Mouse (Mus musculus) forebrain, embryonic 11.5 days (tissue): ENCODE measurements at regions not wholly inside any gene's neighbourhood (a gene's known extent, or its start where the extent isn't known, plus 50 kb on each side); places are given as distances from the start of the nearest gene placed in this dataset.
"Not testable (repeated sequence)": the region's sequence is repeated elsewhere in the genome, so short reads cannot be mapped to it uniquely, and the experiment has no call there.

Source experiments
- ATAC-seq: fragments of 200-750 bp; cut with Nextera tagmentation; replicated peaks from 2 replicates; pipeline ENCODE4 v1.8.0; 2017; ENCODE audit warnings: moderate TSS enrichment; ENCODE audit not compliant: low FRiP score
- DNase-seq: peaks from one replicate; pipeline ENCODE4 v3.0.0-alpha.2; 2017; ENCODE audit warnings: low spot score
- H3K27ac ChIP-seq: fragments of 300-500 bp; sonication (generic); 2 replicates; pipeline ENCODE4 v1.5.1; 2014; ENCODE audit warnings: low read depth, low read length
- H3K27me3 ChIP-seq: fragments of 300-500 bp; sonication (generic); 2 replicates; pipeline ENCODE4 v1.6.1; 2014; ENCODE audit warnings: mild to moderate bottlenecking, low read length, mixed read lengths; ENCODE audit not compliant: control insufficient read depth, insufficient read depth
- H3K36me3 ChIP-seq: fragments of 300-500 bp; sonication (generic); 2 replicates; pipeline ENCODE4 v1.6.1; 2014; ENCODE audit warnings: mild to moderate bottlenecking, low read length, moderate library complexity, mixed read lengths; ENCODE audit not compliant: control insufficient read depth, insufficient read depth
- H3K4me1 ChIP-seq: fragments of 300-500 bp; sonication (generic); replicated peaks from 2 replicates; pipeline ENCODE4 v1.6.1; 2014; ENCODE audit warnings: low read length, mixed read lengths; ENCODE audit not compliant: control insufficient read depth, insufficient read depth
- H3K4me2 ChIP-seq: fragments of 300-500 bp; sonication (generic); 2 replicates; pipeline ENCODE4 v1.6.1; 2014; ENCODE audit warnings: low read depth, mild to moderate bottlenecking, low read length, moderate library complexity, mixed read lengths; ENCODE audit not compliant: severe bottlenecking
- H3K4me3 ChIP-seq: fragments of 300-500 bp; sonication (generic); 2 replicates; pipeline ENCODE4 v1.5.1; 2014; ENCODE audit warnings: low read depth, low read length
- H3K9ac ChIP-seq: fragments of 300-500 bp; sonication (generic); 2 replicates; pipeline ENCODE4 v1.6.1; 2014; ENCODE audit warnings: low read length
- H3K9me3 ChIP-seq: fragments of 300-500 bp; sonication (generic); 2 replicates; pipeline ENCODE4 v1.6.1; 2016; ENCODE audit warnings: low read length, mixed read lengths; ENCODE audit not compliant: control insufficient read depth
- WGBS: fragments of 180-500 bp; shearing (Covaris S2); extraction: QIAGEN DNeasy Blood & Tissue Kit; methylation state at CpG from one replicate; pipeline ENCODE4 v1.1.7; 2014; 5-methylcytosine and 5-hydroxymethylcytosine counted together

- H3K27me3 ChIP-seq, result no peaks in the 10 kb centered on the region
- H3K36me3 ChIP-seq, result no peaks in the 10 kb centered on the region
- H3K9ac ChIP-seq, result no peak overlapping the region
- no peaks in the 10 kb centered on the region for H3K4me1 ChIP-seq
- H3K9me3 ChIP-seq, result no peaks in the 10 kb centered on the region
- no peak overlapping the region for H3K4me3 ChIP-seq
- no peak overlapping the region for H3K27ac ChIP-seq
- ATAC-seq (no peak), DNase-seq (no peak)
- no peak overlapping the region for H3K4me2 ChIP-seq
- 84% methylated on average over 8 of the region's 8 CpGs for WGBS
Observed at GRCm38 (mm10) chr3:9100761-9101160, 509.1 kb downstream of the Zfp704 start.

- Histone ChIP-seq H3K27me3 (no peaks in the 10 kb centered on the region), H3K4me2 (no peak overlapping the region), H3K9ac (no peak overlapping the region), H3K27ac (no peak overlapping the region), H3K4me3 (no peak overlapping the region), H3K4me1 (no peaks in the 10 kb centered on the region), H3K9me3 (no peaks in the 10 kb centered on the region), H3K36me3 (no peaks in the 10 kb centered on the region)
- DNase-seq, result no peak
- 84% methylated on average over 10 of the region's 10 CpGs for WGBS
- no peak for ATAC-seq
Observed at GRCm38 (mm10) chr3:9098441-9098840, 511.4 kb downstream of the Zfp704 start.

GRCm38 (mm10) chr3:9084134-9084533 is 525.8 kb downstream of the Zfp704 start:
- ATAC-seq (no peak), DNase-seq (no peak)
- no peaks in the 10 kb centered on the region for H3K9me3 ChIP-seq
- H3K4me2 ChIP-seq, result no peak overlapping the region
- H3K27me3 ChIP-seq, result no peaks in the 10 kb centered on the region
- no peak overlapping the region for H3K27ac ChIP-seq
- H3K4me1 ChIP-seq, result no peaks in the 10 kb centered on the region
- H3K4me3 ChIP-seq, result no peak overlapping the region
- no peak overlapping the region for H3K9ac ChIP-seq
- H3K36me3 ChIP-seq, result no peaks in the 10 kb centered on the region
- 95% methylated on average over 5 of the region's 5 CpGs for WGBS

GRCm38 (mm10) chr3:9082061-9082460 is 527.8 kb downstream of the Zfp704 start:
- Histone ChIP-seq H3K27me3 (no peaks in the 10 kb centered on the region), H3K4me2 (no peak overlapping the region), H3K9ac (no peak overlapping the region), H3K9me3 (no peaks in the 10 kb centered on the region), H3K36me3 (no peaks in the 10 kb centered on the region), H3K4me1 (no peaks in the 10 kb centered on the region), H3K27ac (no peak overlapping the region), H3K4me3 (no peak overlapping the region)
- 75% methylated on average over 7 of the region's 7 CpGs for WGBS
- DNase-seq (no peak), ATAC-seq (no peak)

GRCm38 (mm10) chr3:9078201-9078600 is 531.7 kb downstream of the Zfp704 start:
- 77% methylated on average over 2 of the region's 2 CpGs for WGBS
- H3K4me2 ChIP-seq, result no peak overlapping the region
- H3K36me3 ChIP-seq, result no peaks in the 10 kb centered on the region
- DNase-seq, result no peak
- no peaks in the 10 kb centered on the region for H3K4me1 ChIP-seq
- ATAC-seq, result no peak
- no peaks in the 10 kb centered on the region for H3K27me3 ChIP-seq
- H3K4me3 ChIP-seq, result no peak overlapping the region
- H3K9me3 ChIP-seq, result no peaks in the 10 kb centered on the region
- H3K27ac ChIP-seq, result no peak overlapping the region
- H3K9ac ChIP-seq, result no peak overlapping the region

GRCm38 (mm10) chr3:9076696-9077095 is 533.2 kb downstream of the Zfp704 start:
- DNase-seq (peak; percentile 69), ATAC-seq (no peak)
- Histone ChIP-seq H3K9ac (no peak overlapping the region), H3K36me3 (no peaks in the 10 kb centered on the region), H3K27ac (no peak overlapping the region), H3K9me3 (no peaks in the 10 kb centered on the region), H3K27me3 (no peaks in the 10 kb centered on the region), H3K4me3 (no peak overlapping the region), H3K4me2 (no peak overlapping the region), H3K4me1 (no peaks in the 10 kb centered on the region)
- WGBS, result 17% methylated on average over 3 of the region's 3 CpGs

- not testable (repeated sequence) for H3K4me2 ChIP-seq, DNase-seq, H3K4me3 ChIP-seq, H3K27ac ChIP-seq, H3K36me3 ChIP-seq, H3K9me3 ChIP-seq, H3K9ac ChIP-seq, H3K4me1 ChIP-seq, H3K27me3 ChIP-seq, ATAC-seq
- WGBS, result 90% methylated on average over 13 of the region's 13 CpGs
Observed at GRCm38 (mm10) chr3:9072471-9072870, 537.4 kb downstream of the Zfp704 start.

GRCm38 (mm10) chr3:9067048-9067447 is 542.8 kb downstream of the Zfp704 start:
- 3% methylated on average over 12 of the region's 12 CpGs for WGBS
- Histone ChIP-seq H3K4me3 (no peak overlapping the region), H3K27me3 (no peaks in the 10 kb centered on the region), H3K9me3 (no peaks in the 10 kb centered on the region), H3K36me3 (no peaks in the 10 kb centered on the region), H3K4me1 (no peaks in the 10 kb centered on the region), H3K27ac (no peak overlapping the region), H3K9ac (no peak overlapping the region), H3K4me2 (no peak overlapping the region)
- peak; percentile 89 for DNase-seq
- ATAC-seq, result peak; percentile 46; the same call in 1 of the 2 replicates

- Histone ChIP-seq H3K27ac (no peak overlapping the region), H3K9ac (no peak overlapping the region), H3K36me3 (no peaks in the 10 kb centered on the region), H3K4me2 (no peak overlapping the region), H3K9me3 (no peaks in the 10 kb centered on the region), H3K27me3 (no peaks in the 10 kb centered on the region), H3K4me1 (no peaks in the 10 kb centered on the region), H3K4me3 (no peak overlapping the region)
- 85% methylated on average over 5 of the region's 5 CpGs for WGBS
- DNase-seq, result peak; percentile 30
- ATAC-seq, result no peak
Observed at GRCm38 (mm10) chr3:9066374-9066773, 543.5 kb downstream of the Zfp704 start.
